7 mouse cellular contexts compared by ENCODE assay signal in genomic region chr15:27595560-27595959, GRCm38 (mm10). TPM values are rescaled to one million over a fixed set of nuclear protein-coding genes. Genes with fewer than 3 reads are reported as not detected.
DNase-seq lines count a peak whose midpoint lies in the region; ATAC-seq lines count a peak whose summit lies in the region.

No protein-coding gene starts in this region.

- no peak overlapping the region for H3K4me2 ChIP-seq in kidney, embryonic 16.5 days (replicated peaks; ENCODE audit: low read depth, low read length)
- no peak overlapping the region for H3K4me2 ChIP-seq in limb, embryonic 13.5 days (replicated peaks)

- no peak overlapping the region for H3K27ac ChIP-seq in kidney, embryonic 16.5 days (ENCODE audit: low read length)
- peak overlapping the region; percentile 83 for H3K27ac ChIP-seq in limb, embryonic 13.5 days

- WGBS in kidney, embryonic 16.5 days, result 58% methylated on average over 8 of the region's 8 CpGs
- 54% methylated on average over 8 of the region's 8 CpGs for WGBS in limb, embryonic 13.5 days

- 0 out of 2 replicates have a peak, but pooled peaks have one; percentile 44 for ATAC-seq in kidney, embryonic 16.5 days (ENCODE audit: low FRiP score, low TSS enrichment)
- ATAC-seq in limb, embryonic 13.5 days (ENCODE audit: low FRiP score, low read depth), result no peak
- no peak for ATAC-seq in monocyte, adult 5-6 weeks (replicated peaks; ENCODE audit: insufficient number of reproducible peaks, low FRiP score, low TSS enrichment, poor library complexity, severe bottlenecking)

- H3K4me1 ChIP-seq in kidney, embryonic 16.5 days (ENCODE audit: insufficient read depth, low read length), result no peaks in the 10 kb centered on the region; the same call in 1 of the 2 replicates
- H3K4me1 ChIP-seq in limb, embryonic 13.5 days, result peaks cover 33% of the 10 kb centered on the region

- no peaks in the 10 kb centered on the region for H3K9me3 ChIP-seq in kidney, embryonic 16.5 days (ENCODE audit: low read length)
- no peaks in the 10 kb centered on the region for H3K9me3 ChIP-seq in limb, embryonic 13.5 days

- no peak for DNase-seq in kidney, adult 8-10 months
- DNase-seq in adrenal gland, postnatal 36 days, result peak; percentile 44 to 49
- DNase-seq in cerebellum, postnatal 25 days, result peak; percentile 54 to 56
- no peak for DNase-seq in layer of hippocampus, adult 11-12 months (ENCODE audit: low spot score)

- H3K36me3 ChIP-seq in kidney, embryonic 16.5 days (ENCODE audit: insufficient read depth, low read length), result peaks cover 35% of the 10 kb centered on the region
- peaks cover 50% of the 10 kb centered on the region for H3K36me3 ChIP-seq in limb, embryonic 13.5 days

- no peak overlapping the region for H3K9ac ChIP-seq in kidney, embryonic 16.5 days (replicated peaks; ENCODE audit: low read length)
- 0 out of 2 replicates have a peak overlapping the region, but pooled peaks have one; percentile 13 for H3K9ac ChIP-seq in limb, embryonic 13.5 days

- H3K27me3 ChIP-seq in kidney, embryonic 16.5 days (ENCODE audit: insufficient read depth, low read length), result no peaks in the 10 kb centered on the region
- no peaks in the 10 kb centered on the region for H3K27me3 ChIP-seq in limb, embryonic 13.5 days

- no peak overlapping the region for H3K4me3 ChIP-seq in kidney, embryonic 16.5 days (ENCODE audit: low read length)
- H3K4me3 ChIP-seq in limb, embryonic 13.5 days, result no peak overlapping the region

RNA-seq across cellular contexts. Expression of gene Otulin, which starts 34.9 kb away (rescaled TPM):
- polyA plus RNA-seq in kidney, embryonic 16.5 days (2015; fragmentation: Nextera tagmentation; extraction: Ambion mirVana), result 13.6 and 30.1 TPM in 2 replicates
- total RNA-seq in adrenal gland, postnatal 36 days (2021), result 10 to 100 TPM; 32.5 to 39.5 TPM
- 28.7 and 28.9 TPM in 2 replicates for polyA plus RNA-seq in limb, embryonic 13.5 days (2015; fragmentation: Nextera tagmentation; extraction: Ambion mirVana)
- 78.2 to 132 TPM (median 118 TPM) in 3 replicates for total RNA-seq in monocyte, adult 5-6 weeks (2017)

Comparison
In these comparisons a context has a peak if more than half of its experiments do, and no peak if none do; other contexts are left out.
1. DNase-seq: peak in adrenal gland, postnatal 36 days (2 of 2) and cerebellum, postnatal 25 days (2 of 2); none in kidney, adult 8-10 months (0 of 2) and layer of hippocampus, adult 11-12 months (single experiment).